Mouse (Mus musculus): Measurements from ENCODE around the gene Bst1.

The Bst1 gene

GRCm38 (mm10) chr5:43860096-43860495 is 41.4 kb downstream of the Bst1 start:
- DNase-seq: no peak

- DNase-seq: no peak
Measured at GRCm38 (mm10) chr5:43860670-43861431, 42.2 kb downstream of the Bst1 start.

- DNase-seq: no peak
Measured at GRCm38 (mm10) chr5:43863642-43864041, 45.0 kb downstream of the Bst1 start.

GRCm38 (mm10) chr5:43865316-43865715 is 46.6 kb downstream of the Bst1 start:
- DNase-seq: no peak

GRCm38 (mm10) chr5:43868253-43868652 is 49.6 kb downstream of the Bst1 start, which contains the start of gene Cd38:
Gene Cd38 (plus strand): TSS chr5:43868553.
- DNase-seq: no peak

- peak; percentile 63 for DNase-seq
Measured at GRCm38 (mm10) chr5:43868711-43869600, 50.3 kb downstream of the Bst1 start.

- DNase-seq: no peak
Measured at GRCm38 (mm10) chr5:43871845-43872244, 53.2 kb downstream of the Bst1 start.

- no peak for DNase-seq
Measured at GRCm38 (mm10) chr5:43872652-43873051, 54.0 kb downstream of the Bst1 start.

- DNase-seq: no peak
Measured at GRCm38 (mm10) chr5:43882034-43882433, 63.3 kb downstream of the Bst1 start.

GRCm38 (mm10) chr5:43885060-43885820 is 66.6 kb downstream of the Bst1 start:
- DNase-seq: no peak

GRCm38 (mm10) chr5:43892386-43892785 is 73.7 kb downstream of the Bst1 start:
- peak; percentile 48 for DNase-seq

Measured in retina, postnatal 1 day (tissue).